36 mouse cellular contexts compared by ENCODE assay signal in genomic region chr16:34694477-34694876, GRCm38 (mm10). TPM values are rescaled to one million over a fixed set of nuclear protein-coding genes. Genes with fewer than 3 reads are reported as not detected.
"Had no signal": no experiment of that assay in that cellular context is flagged by ENCODE, and none has a peak within 500 bp of the region (broad histone marks: within the 10 kb centered on the region; RNA-seq: fewer than 3 reads in every experiment).

No protein-coding gene starts in this region.

- ATAC-seq: forebrain, embryonic 13.5 days; forebrain, embryonic 14.5 days; forebrain, embryonic 15.5 days; forebrain, embryonic 16.5 days; forebrain, postnatal 0 days had no signal

- H3K9me3 ChIP-seq: embryonic facial prominence, embryonic 10.5 days; embryonic facial prominence, embryonic 12.5 days; embryonic facial prominence, embryonic 13.5 days; embryonic facial prominence, embryonic 15.5 days; forebrain, embryonic 10.5 days; forebrain, embryonic 12.5 days; forebrain, embryonic 13.5 days; forebrain, embryonic 15.5 days; heart, embryonic 10.5 days had no signal

- H3K9ac ChIP-seq: embryonic facial prominence, embryonic 12.5 days; embryonic facial prominence, embryonic 13.5 days; embryonic facial prominence, embryonic 15.5 days; forebrain, embryonic 12.5 days; forebrain, embryonic 13.5 days; forebrain, embryonic 15.5 days; forebrain, postnatal 0 days had no signal

- H3K27ac ChIP-seq: embryonic facial prominence, embryonic 10.5 days; embryonic facial prominence, embryonic 12.5 days; embryonic facial prominence, embryonic 13.5 days; embryonic facial prominence, embryonic 15.5 days; forebrain, embryonic 10.5 days; forebrain, embryonic 12.5 days; forebrain, embryonic 13.5 days; forebrain, embryonic 15.5 days; gastrocnemius, adult 2 months; heart, adult 2 months; heart, embryonic 10.5 days had no signal

- H3K4me3 ChIP-seq: embryonic facial prominence, embryonic 10.5 days; embryonic facial prominence, embryonic 12.5 days; embryonic facial prominence, embryonic 13.5 days; embryonic facial prominence, embryonic 15.5 days; erythroblast, embryonic 14.5 days; forebrain, embryonic 10.5 days; forebrain, embryonic 12.5 days; forebrain, embryonic 13.5 days; forebrain, embryonic 15.5 days; gastrocnemius, adult 2 months; heart, adult 2 months; heart, embryonic 10.5 days had no signal

- H3K27me3 ChIP-seq: embryonic facial prominence, embryonic 12.5 days; embryonic facial prominence, embryonic 13.5 days; embryonic facial prominence, embryonic 15.5 days; forebrain, embryonic 12.5 days; forebrain, embryonic 13.5 days; forebrain, embryonic 15.5 days had no signal

- DNase-seq: cerebellum, postnatal 10 days; cerebellum, postnatal 14 days; cerebellum, postnatal 25 days; cerebellum, postnatal 36 days; embryo, embryonic 11 days; forebrain, postnatal 0 days; gastrocnemius, adult 2 months; gastrocnemius, postnatal 10 days; gastrocnemius, postnatal 14 days; gastrocnemius, postnatal 25 days; gastrocnemius, postnatal 36 days; heart, adult 11 months; heart, adult 18-20 months; heart, adult 2 months had no signal

RNA-seq across cellular contexts. Expression of gene Ropn1, which starts 44.8 kb away (rescaled TPM):
- total RNA-seq: common myeloid progenitor, adult 5-6 weeks; forebrain, postnatal 0 days; gastrocnemius, adult 18-20 months; gastrocnemius, adult 2 months; gastrocnemius, adult 8-10 months; gastrocnemius, postnatal 10 days; gastrocnemius, postnatal 14 days; gastrocnemius, postnatal 25 days; gastrocnemius, postnatal 36 days; gastrocnemius, postnatal 4 days; granulocyte monocyte progenitor cell, adult 5-6 weeks; heart, adult 18-20 months; heart, adult 2 months; heart, adult 8-10 months had no signal
- polyA plus RNA-seq: embryonic facial prominence, embryonic 10.5 days; embryonic facial prominence, embryonic 11.5 days; embryonic facial prominence, embryonic 12.5 days; embryonic facial prominence, embryonic 13.5 days; embryonic facial prominence, embryonic 14.5 days; embryonic facial prominence, embryonic 15.5 days; erythroblast, embryonic 14.5 days; forebrain, embryonic 10.5 days; forebrain, embryonic 11.5 days; forebrain, embryonic 12.5 days; forebrain, embryonic 13.5 days; forebrain, embryonic 14.5 days; forebrain, embryonic 15.5 days; forebrain, embryonic 16.5 days; forebrain, postnatal 0 days; frontal cortex, adult 2 months had no signal

RNA-seq across cellular contexts. Expression of gene Mylk, which starts 50.5 kb away (rescaled TPM):
- polyA plus RNA-seq: erythroblast, embryonic 14.5 days had no signal
